Mouse (Mus musculus): ENCODE data around the gene P4hb.

The P4hb gene

GRCm38 (mm10) chr11:120572752-120573584 is at the start of gene P4hb:
P4hb (minus strand) TSS chr11:120573253.
- DNase-seq (ENCODE audit: low spot score), result peak; percentile 100

- DNase-seq (ENCODE audit: low spot score), result no peak
Measured at GRCm38 (mm10) chr11:120622805-120623204, 49.8 kb upstream of the P4hb start.

- DNase-seq (ENCODE audit: low spot score), result no peak
Measured at GRCm38 (mm10) chr11:120620195-120620594, 47.1 kb upstream of the P4hb start.

- DNase-seq (ENCODE audit: low spot score), result no peak
Measured at GRCm38 (mm10) chr11:120618619-120619535, 45.8 kb upstream of the P4hb start.

GRCm38 (mm10) chr11:120617519-120618112 is 44.6 kb upstream of the P4hb start, which contains the start of gene Pcyt2:
Pcyt2 (minus strand) TSS chr11:120617936.
- peak; percentile 88 for DNase-seq (ENCODE audit: low spot score)

- no peak for DNase-seq (ENCODE audit: low spot score)
Measured at GRCm38 (mm10) chr11:120616617-120617294, 43.7 kb upstream of the P4hb start.

DNA sequence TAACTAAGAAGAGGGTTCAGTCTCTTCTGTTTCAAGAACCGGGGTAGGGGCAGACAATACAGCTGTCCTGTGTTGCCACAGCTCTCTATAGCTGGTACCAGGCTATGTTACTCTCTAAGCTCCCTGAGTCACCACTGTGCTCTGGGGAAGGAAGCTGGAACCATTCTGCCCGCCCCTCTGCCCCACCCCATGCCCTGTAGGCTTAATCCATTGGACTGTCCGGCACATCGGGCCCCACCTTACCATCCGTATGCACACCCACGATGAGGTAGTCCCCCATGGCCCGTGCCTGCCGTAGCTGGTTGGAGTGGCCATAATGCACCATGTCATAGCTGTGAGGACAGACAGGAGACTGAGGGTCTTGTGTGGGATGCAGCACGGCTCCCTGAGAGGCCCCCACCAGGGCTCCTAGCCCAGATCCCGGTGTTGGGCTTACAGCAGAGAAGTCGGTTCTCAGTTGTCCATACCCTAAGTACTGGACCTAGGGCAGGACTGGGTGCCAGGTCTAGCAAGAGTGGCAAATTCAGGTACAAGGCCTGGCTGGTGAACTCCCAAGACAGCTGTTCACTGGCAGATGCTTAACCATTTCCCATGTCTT is 42.7 kb upstream of the P4hb start:
- no peak for DNase-seq (ENCODE audit: low spot score)

DNA sequence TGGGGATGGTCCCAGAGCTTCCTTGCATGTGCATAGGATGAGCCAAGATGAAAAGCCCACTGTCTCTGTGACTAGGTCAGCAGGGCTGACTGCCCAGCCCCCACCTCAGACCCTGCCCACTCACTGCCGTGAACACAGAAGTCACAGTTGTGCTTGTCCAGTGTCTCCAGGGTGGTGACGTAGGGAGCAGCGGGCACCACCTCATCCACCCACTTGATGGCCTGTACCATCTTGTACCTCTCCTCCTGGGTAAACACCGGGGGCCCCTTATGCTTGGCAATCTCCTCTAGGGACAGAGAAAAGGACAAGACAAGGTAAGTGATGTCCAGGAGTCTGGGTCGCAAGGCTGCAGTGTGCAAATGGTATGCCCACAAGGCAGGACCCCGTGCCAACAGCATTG is 42.1 kb upstream of the P4hb start:
- DNase-seq (ENCODE audit: low spot score), result no peak

DNA sequence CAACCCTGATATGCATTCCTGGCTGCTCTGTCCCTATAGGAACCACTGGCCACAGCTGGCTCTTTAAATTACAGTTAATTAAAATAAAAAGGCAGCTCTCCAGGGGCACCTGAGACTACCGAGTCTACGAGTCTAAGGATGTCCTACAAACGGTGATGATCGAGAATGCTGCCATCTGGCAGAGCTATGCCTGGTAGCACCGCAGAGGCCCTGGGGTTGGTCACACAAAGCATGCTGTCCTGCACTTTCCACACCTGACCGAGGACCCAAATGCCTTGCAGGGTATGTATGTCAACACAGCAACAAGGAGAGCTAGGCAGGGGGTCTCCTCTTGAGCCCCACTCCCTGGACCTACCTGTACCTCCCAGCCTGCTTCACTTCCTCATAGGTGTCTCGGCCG is 40.9 kb upstream of the P4hb start:
- DNase-seq (ENCODE audit: low spot score), result no peak

GRCm38 (mm10) chr11:120613481-120613972 is 40.5 kb upstream of the P4hb start:
- DNase-seq (ENCODE audit: low spot score), result no peak

GRCm38 (mm10) chr11:120612763-120613162 is 39.7 kb upstream of the P4hb start:
- DNase-seq (ENCODE audit: low spot score), result no peak

DNA sequence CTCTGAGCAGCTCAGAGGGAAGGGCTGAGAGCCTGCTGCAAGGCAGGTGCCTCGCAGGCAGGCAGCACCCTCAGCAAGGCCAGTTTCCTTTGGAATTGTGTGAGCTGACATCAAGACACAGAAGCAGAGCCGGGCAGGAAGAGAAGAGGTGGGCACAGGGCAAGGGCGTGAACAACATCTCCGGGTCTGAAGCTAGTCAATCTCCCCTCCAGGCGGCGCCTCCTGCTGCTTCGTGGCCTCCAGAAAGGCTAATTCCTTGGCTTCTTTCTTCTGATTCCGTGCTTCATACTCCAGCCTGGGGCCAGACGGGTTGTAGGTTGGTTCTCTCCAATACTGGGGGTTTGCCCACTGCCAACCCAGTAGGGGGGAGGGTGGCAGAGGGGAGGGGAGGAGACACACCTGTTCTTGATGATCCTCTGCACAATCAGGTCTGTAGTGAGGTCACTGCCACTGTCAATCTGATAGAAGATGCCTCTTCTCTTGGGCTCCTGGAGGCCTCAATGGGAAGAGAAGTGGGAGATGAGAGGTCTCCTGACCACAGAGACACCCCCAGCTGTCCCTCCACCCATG is 37.5 kb upstream of the P4hb start:
- no peak for DNase-seq (ENCODE audit: low spot score)

- DNase-seq (ENCODE audit: low spot score), result no peak
Measured at GRCm38 (mm10) chr11:120609250-120609649, 36.2 kb upstream of the P4hb start.

DNA sequence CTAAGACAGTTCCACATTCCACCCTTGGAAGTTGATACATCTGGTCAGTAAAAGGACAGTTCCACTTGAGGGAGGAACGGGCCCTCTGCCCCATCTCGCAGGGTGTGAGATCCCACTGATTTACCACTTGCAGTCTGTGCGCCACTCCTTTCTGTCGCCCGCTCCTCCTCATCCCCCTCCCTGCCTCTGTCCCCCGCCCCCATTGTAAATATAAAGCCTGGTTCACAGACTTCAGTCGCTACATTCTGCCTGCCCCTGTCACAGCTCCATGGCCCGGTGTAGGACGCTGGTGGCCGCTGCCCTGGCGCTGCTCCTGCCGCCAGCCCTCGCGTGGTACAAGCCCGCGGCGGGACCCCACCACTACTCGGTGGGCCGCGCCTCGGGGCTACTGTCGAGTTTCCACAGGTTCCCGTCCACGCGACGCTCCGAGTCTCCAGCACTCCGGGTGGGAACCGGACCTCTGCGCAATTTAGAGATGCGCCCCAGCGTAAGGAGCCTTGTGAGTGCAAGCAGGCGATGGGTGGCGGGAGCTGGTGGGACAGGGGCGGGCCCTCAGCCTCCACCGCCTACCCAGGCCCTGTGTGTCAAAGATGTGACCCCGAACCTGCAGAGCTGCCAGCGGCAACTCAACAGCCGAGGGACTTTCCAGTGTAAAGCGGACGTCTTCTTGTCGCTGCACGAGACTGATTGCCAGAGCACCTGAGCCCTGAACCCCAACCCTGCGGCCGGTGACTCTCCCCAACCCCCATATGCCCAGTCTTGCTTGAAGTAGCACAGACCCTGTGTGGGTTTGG is 35.4 kb upstream of the P4hb start, which contains the start of gene Npb:
Npb (plus strand) TSS at position 237 of the 794 bp plus-strand sequence.
- DNase-seq (ENCODE audit: low spot score), result no peak

DNA sequence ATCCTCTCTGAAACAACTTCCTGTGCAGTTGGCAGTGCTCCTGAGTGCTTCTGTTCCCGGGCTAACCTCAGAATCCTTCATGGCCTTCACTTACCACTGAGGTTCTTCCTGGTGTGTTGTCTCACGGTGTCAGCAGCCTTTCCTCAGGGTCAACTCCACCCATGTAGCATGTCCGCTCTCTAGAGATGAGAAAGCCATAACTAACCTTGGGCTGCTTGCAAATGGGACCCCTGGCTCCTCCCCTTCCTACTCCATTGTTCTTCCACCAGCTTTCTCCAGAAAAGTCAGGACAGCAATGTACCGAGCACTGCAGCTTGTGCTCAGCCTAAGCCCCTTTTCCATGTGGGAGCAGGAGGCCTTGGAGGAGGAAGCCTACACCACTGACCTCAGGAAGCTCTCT is 33.7 kb upstream of the P4hb start:
- DNase-seq (ENCODE audit: low spot score), result no peak

DNA sequence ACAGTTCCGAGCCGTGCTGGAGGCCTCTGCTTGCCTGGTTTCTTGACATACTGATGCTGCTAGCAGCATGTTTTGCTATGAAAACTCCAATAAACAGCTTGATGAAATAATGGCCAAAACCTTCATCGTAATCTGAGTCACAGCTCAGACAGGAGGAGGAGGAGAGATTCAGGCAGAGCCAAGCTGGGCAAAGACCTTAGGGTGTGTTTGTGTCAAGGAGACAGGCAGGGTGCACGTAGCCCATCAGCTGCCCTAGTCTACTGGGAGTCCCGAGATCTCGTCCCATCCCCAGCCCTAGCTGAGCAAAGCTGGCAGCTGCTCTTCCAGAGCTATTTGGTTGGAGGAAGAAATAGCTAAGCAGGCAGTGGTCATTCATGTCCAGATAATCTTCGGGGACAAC is 32.6 kb upstream of the P4hb start:
- no peak for DNase-seq (ENCODE audit: low spot score)

GRCm38 (mm10) chr11:120603545-120603944 is 30.5 kb upstream of the P4hb start:
- no peak for DNase-seq (ENCODE audit: low spot score)

DNA sequence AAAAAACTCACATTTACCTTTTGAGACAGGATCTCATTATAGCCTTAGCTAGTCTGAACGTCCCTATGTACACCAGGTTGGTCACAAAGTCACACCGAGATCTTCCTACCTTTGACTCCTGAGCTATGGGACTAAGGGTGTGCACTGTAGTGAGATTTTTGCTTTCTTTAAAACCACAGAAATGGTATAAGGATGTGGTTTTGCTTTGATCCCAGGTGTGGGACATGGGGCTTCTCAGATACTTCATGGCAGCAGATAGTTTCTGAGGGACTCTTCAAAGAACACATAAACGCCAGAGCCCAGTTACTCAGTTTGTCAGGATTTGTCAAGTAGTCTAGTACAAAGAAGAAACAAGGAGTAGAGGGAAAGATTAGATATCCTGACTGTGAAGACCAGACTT is 27.7 kb upstream of the P4hb start:
- DNase-seq (ENCODE audit: low spot score), result no peak

- DNase-seq (ENCODE audit: low spot score), result no peak
Measured at GRCm38 (mm10) chr11:120598990-120599549, 26.0 kb upstream of the P4hb start.

All from left cerebral cortex, adult 11 months (tissue).